Mouse (Mus musculus) ES-E14 (cell line): ENCODE measurements around the gene Fgf4.
A peak's percentile ranks its signal among the peaks of the same experiment; 100 is the strongest.

Experiments
- CHD2 ChIP-seq: IDR thresholded peaks from 2 replicates; pipeline ENCODE4 v1.6.1; 2014; ENCODE audit warnings: mild to moderate bottlenecking, low read depth, low read length, inconsistent platforms
- HCFC1 ChIP-seq: IDR thresholded peaks from 2 replicates; pipeline ENCODE4 v1.6.1; 2012; ENCODE audit warnings: low read length, inconsistent platforms, borderline replicate concordance; ENCODE audit not compliant: insufficient read depth
- MAFK ChIP-seq: IDR thresholded peaks from 2 replicates; pipeline ENCODE4 v1.6.1; 2014; ENCODE audit warnings: mild to moderate bottlenecking, low read depth, low read length, inconsistent platforms; ENCODE audit not compliant: insufficient read depth
- ZC3H11A ChIP-seq: IDR thresholded peaks from 2 replicates; pipeline ENCODE4 v1.6.1; 2012; ENCODE audit warnings: low read depth, mild to moderate bottlenecking, inconsistent platforms, low read length, borderline replicate concordance
- ZNF384 ChIP-seq: IDR thresholded peaks from 2 replicates; pipeline ENCODE4 v1.6.1; 2012; ENCODE audit warnings: low read depth, low read length, inconsistent platforms

GRCm38 (mm10) chr7:144846158-144846557 lies 1.0 kb upstream of the Fgf4 start:
- no peak for TF ChIP-seq MAFK
- no peak for TF ChIP-seq CHD2
- TF ChIP-seq ZC3H11A, result peak; percentile 22; the same call in 1 of the 2 replicates
- no peak for TF ChIP-seq HCFC1
- no peak for TF ChIP-seq ZNF384
